Mouse (Mus musculus) spleen, adult 2 months (tissue): ENCODE results near the gene Kcnc3.

Source experiments
- CTCF ChIP-seq: fragments of 200-500 bp; IDR thresholded peaks from 2 replicates; pipeline ENCODE4 v1.5.1; 2011; ENCODE audit warnings: mild to moderate bottlenecking, inconsistent platforms; ENCODE audit not compliant: insufficient read depth, insufficient read length, insufficient replicate concordance; ENCODE audit errors: extremely low read depth
- POLR2A ChIP-seq: fragments of 200-500 bp; IDR thresholded peaks from 2 replicates; pipeline ENCODE4 v1.6.1; 2011; ENCODE audit warnings: low read depth, low read length, inconsistent platforms

DNA sequence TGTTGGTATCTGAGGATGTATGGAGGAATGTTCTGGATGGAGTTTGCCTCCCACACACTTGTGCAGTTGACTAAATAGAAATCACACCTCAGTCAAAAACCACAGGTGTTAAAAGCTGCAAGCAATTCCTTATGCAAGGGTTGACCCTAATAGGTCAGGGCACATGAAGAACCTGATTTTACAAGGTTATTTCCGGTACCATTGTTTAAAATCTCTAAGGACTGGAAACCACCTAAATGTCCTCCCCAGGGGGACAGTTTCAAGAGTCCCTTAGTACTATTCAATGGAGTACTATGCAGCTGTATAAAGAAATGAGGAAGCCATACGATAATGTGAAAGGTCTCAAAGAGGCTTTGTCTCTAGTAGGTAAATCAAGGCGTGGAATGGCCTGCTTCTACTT is 44.2 kb upstream of the Kcnc3 start:
- no peak for TF ChIP-seq CTCF
- no peak for TF ChIP-seq POLR2A
